Mouse (Mus musculus) heart, adult 2 months (tissue): Measurements from ENCODE around the gene Golph3.

Experiments used
- CTCF ChIP-seq: fragments of 200-600 bp; IDR thresholded peaks from 2 replicates; pipeline ENCODE4 v1.8.1; 2022; ENCODE audit warnings: antibody characterized with exemption, mild to moderate bottlenecking, moderate library complexity
- EP300 ChIP-seq: fragments of 200-500 bp; IDR thresholded peaks from 2 replicates; pipeline ENCODE4 v1.6.1; 2011; ENCODE audit warnings: low read depth, low read length, control low read depth; ENCODE audit not compliant: insufficient read depth
- POLR2A ChIP-seq: fragments of 200-500 bp; IDR thresholded peaks from 2 replicates; pipeline ENCODE4 v1.6.1; 2011; ENCODE audit warnings: mild to moderate bottlenecking, low read depth, low read length, control low read depth; ENCODE audit not compliant: insufficient read depth

DNA sequence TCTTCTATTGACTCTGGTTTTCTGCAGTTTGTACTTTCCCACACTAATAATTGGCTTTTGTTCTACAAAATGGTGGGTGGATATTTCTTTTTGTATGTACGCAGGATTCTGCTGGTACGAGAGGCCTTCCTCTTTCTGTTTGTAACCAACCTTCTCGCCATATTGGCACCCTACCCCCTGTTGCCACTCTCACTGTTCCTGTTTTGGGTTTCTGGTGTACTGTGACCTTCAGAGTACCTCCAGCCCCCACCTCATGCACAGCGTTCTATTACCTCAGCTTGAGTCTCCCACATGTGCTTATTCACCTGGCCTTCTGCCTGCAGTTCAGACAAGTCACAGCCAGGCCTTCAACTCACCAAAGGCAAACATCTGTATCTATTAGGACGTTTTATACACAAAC lies 28.6 kb downstream of the Golph3 start:
- no peak for TF ChIP-seq POLR2A
- no peak for TF ChIP-seq EP300
- TF ChIP-seq CTCF, result no peak
